Mouse (Mus musculus): Measurements from ENCODE around the gene Gm1673. TPM values are rescaled to one million over a fixed set of nuclear protein-coding genes. Genes with fewer than 3 reads are reported as not detected.

Gm1673 gene
- polyA plus RNA-seq, 1 experiment from 2014 or later = 87.1 TPM

DNA sequence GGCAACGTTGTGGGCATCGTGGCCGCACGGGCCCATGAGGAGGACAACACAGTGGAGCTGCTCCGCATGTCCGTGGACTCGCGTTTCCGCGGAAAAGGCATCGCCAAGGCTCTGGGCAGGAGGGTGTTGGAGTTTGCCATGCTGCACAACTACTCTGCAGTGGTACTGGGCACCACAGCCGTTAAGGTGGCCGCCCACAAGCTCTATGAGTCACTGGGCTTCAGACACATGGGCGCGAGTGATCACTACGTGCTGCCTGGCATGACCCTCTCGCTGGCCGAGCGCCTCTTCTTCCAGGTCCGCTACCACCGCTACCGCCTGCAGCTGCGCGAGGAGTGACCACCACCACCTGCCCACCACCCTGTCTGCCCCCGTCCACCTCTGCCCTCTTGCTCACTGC, 17.6 kb downstream of the Gm1673 start:
- H3K9ac ChIP-seq (ENCODE audit: low read depth, low read length) = no peak overlapping the region
- 93% methylated on average over 25 of the region's 25 CpGs for WGBS (ENCODE audit: insufficient replicate concordance)
- no peak for ATAC-seq (replicated peaks; ENCODE audit: insufficient number of reproducible peaks, low FRiP score, low TSS enrichment)
- H3K4me2 ChIP-seq = no peak overlapping the region
- no peaks in the 10 kb centered on the region for H3K36me3 ChIP-seq (ENCODE audit: control insufficient read depth, insufficient read depth, low read length)
- H3K4me3 ChIP-seq (ENCODE audit: low read depth, low read length) = no peak overlapping the region
- H3K27me3 ChIP-seq (ENCODE audit: control insufficient read depth, insufficient read depth, low read length) = peaks cover 43% of the 10 kb centered on the region
- peaks cover 6% of the 10 kb centered on the region; the same call in 1 of the 2 replicates for H3K4me1 ChIP-seq (ENCODE audit: control insufficient read depth, insufficient read depth, low read length)
- no peak overlapping the region for H3K27ac ChIP-seq (ENCODE audit: low read depth, low read length)
- no peaks in the 10 kb centered on the region for H3K9me3 ChIP-seq (replicated peaks; ENCODE audit: control insufficient read depth, low read length)

DNA sequence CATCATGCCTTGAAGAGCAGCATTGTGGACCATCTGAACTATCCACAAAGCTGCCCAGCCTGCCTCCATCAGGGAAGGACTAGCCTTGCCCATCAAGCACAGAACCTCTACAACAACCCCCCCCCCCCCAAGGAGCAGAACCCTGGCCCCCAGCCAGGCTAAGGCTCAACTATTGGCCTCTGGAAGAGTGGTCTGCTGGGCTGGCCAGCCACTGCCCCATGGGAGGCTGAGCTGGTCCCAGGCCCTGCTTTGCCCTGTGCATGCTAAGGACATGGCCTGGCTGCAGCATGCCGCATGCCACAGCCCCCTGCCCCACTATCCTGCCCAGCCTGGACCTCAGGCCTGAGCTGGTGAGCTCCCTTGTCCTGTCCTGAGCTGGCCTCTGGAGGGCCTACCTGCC, 18.2 kb downstream of the Gm1673 start:
- no peak for ATAC-seq (replicated peaks; ENCODE audit: insufficient number of reproducible peaks, low FRiP score, low TSS enrichment)
- Histone ChIP-seq H3K4me2 (no peak overlapping the region), H3K4me3 (ENCODE audit: low read depth, low read length) (no peak overlapping the region), H3K9me3 (replicated peaks; ENCODE audit: control insufficient read depth, low read length) (no peaks in the 10 kb centered on the region), H3K27me3 (ENCODE audit: control insufficient read depth, insufficient read depth, low read length) (peaks cover 37% of the 10 kb centered on the region), H3K4me1 (ENCODE audit: control insufficient read depth, insufficient read depth, low read length) (peaks cover 6% of the 10 kb centered on the region; the same call in 1 of the 2 replicates), H3K27ac (ENCODE audit: low read depth, low read length) (no peak overlapping the region), H3K9ac (ENCODE audit: low read depth, low read length) (no peak overlapping the region), H3K36me3 (ENCODE audit: control insufficient read depth, insufficient read depth, low read length) (no peaks in the 10 kb centered on the region)
- WGBS (ENCODE audit: insufficient replicate concordance) = 100% methylated on average over 1 of the region's 1 CpGs

DNA sequence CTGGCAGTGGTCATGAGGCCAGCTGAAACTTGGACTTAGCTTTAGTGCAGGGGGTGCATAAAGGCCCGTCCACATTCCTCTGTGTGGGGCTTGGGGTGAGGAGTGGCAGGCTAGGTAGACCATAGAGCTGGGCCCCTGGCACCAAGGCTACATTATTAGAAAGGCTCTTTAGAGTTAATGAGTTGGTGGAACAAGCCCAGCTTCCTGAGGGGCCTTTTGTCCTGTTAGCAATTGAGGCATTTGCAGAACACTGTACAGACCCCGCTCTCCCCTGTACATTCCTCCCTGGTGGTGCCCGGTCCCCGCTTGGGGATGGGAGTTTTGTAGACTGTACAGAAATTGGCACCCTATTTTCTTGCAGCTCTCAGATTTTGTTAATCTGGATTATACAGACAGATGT, 19.4 kb downstream of the Gm1673 start:
- H3K27me3 ChIP-seq (ENCODE audit: control insufficient read depth, insufficient read depth, low read length) = peaks cover 25% of the 10 kb centered on the region
- 0 out of 2 replicates have a peak, but pooled peaks cover 1% of the 10 kb centered on the region for H3K4me1 ChIP-seq (ENCODE audit: control insufficient read depth, insufficient read depth, low read length)
- H3K9ac ChIP-seq (ENCODE audit: low read depth, low read length) = no peak overlapping the region
- no peaks in the 10 kb centered on the region for H3K36me3 ChIP-seq (ENCODE audit: control insufficient read depth, insufficient read depth, low read length)
- no peak for ATAC-seq (replicated peaks; ENCODE audit: insufficient number of reproducible peaks, low FRiP score, low TSS enrichment)
- no peak overlapping the region for H3K4me3 ChIP-seq (ENCODE audit: low read depth, low read length)
- H3K9me3 ChIP-seq (replicated peaks; ENCODE audit: control insufficient read depth, low read length) = no peaks in the 10 kb centered on the region
- no peak overlapping the region for H3K27ac ChIP-seq (ENCODE audit: low read depth, low read length)
- WGBS (ENCODE audit: insufficient replicate concordance) = 88% methylated on average over 4 of the region's 4 CpGs
- no peak overlapping the region for H3K4me2 ChIP-seq

DNA sequence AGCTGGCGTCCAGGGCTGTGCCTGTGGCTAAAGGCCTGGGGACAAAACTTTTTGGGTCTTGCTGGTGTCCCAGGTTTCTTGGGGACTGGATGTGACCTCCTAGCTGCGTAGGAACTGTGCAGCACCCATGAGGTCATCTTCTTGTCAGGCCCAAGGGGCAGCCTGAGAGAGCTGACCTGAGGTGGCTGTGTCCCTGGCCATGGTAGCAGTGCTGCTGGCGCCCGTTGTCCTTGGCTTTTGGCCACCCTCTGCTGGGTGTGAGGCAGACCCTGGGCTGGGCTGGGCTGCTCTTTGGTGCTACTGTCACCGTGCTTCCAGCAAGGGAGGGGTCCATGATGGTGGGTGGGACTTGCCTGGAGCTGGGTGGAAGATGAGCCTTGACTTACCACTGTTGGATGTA, 21.4 kb downstream of the Gm1673 start:
- no peaks in the 10 kb centered on the region for H3K36me3 ChIP-seq (ENCODE audit: control insufficient read depth, insufficient read depth, low read length)
- no peaks in the 10 kb centered on the region for H3K9me3 ChIP-seq (replicated peaks; ENCODE audit: control insufficient read depth, low read length)
- H3K4me2 ChIP-seq = no peak overlapping the region
- H3K9ac ChIP-seq (ENCODE audit: low read depth, low read length) = no peak overlapping the region
- no peak overlapping the region for H3K4me3 ChIP-seq (ENCODE audit: low read depth, low read length)
- 79% methylated on average over 5 of the region's 5 CpGs for WGBS (ENCODE audit: insufficient replicate concordance)
- no peak overlapping the region for H3K27ac ChIP-seq (ENCODE audit: low read depth, low read length)
- peaks cover 5% of the 10 kb centered on the region for H3K27me3 ChIP-seq (ENCODE audit: control insufficient read depth, insufficient read depth, low read length)
- ATAC-seq (replicated peaks; ENCODE audit: insufficient number of reproducible peaks, low FRiP score, low TSS enrichment) = no peak
- H3K4me1 ChIP-seq (ENCODE audit: control insufficient read depth, insufficient read depth, low read length) = no peaks in the 10 kb centered on the region

DNA sequence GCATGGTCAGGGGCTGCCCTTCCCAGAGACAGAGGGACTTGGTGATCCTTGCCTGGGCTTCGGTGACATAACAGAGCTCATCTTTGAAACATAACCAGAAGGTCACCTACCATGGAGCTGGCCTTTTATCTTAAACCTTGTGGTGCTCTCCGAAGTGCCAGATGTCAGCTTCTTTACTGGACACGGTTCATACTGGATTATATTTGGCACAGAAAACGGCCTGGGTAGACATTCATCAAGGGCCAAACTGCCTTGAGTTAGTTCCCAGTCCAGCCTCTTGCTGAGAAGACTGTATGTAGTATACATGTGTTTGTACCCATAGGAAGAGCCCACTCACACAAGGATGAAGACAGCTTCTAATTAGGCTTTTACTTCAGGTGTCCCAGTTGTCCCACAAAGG, 23.6 kb downstream of the Gm1673 start:
- Histone ChIP-seq H3K9ac (ENCODE audit: low read depth, low read length) (no peak overlapping the region), H3K27ac (ENCODE audit: low read depth, low read length) (no peak overlapping the region), H3K27me3 (ENCODE audit: control insufficient read depth, insufficient read depth, low read length) (0 out of 2 replicates have a peak, but pooled peaks cover 2% of the 10 kb centered on the region), H3K4me1 (ENCODE audit: control insufficient read depth, insufficient read depth, low read length) (no peaks in the 10 kb centered on the region), H3K9me3 (replicated peaks; ENCODE audit: control insufficient read depth, low read length) (no peaks in the 10 kb centered on the region), H3K4me2 (no peak overlapping the region), H3K4me3 (ENCODE audit: low read depth, low read length) (no peak overlapping the region), H3K36me3 (ENCODE audit: control insufficient read depth, insufficient read depth, low read length) (no peaks in the 10 kb centered on the region)
- WGBS (ENCODE audit: insufficient replicate concordance) = 79% methylated on average over 4 of the region's 4 CpGs
- ATAC-seq (replicated peaks; ENCODE audit: insufficient number of reproducible peaks, low FRiP score, low TSS enrichment) = no peak

DNA sequence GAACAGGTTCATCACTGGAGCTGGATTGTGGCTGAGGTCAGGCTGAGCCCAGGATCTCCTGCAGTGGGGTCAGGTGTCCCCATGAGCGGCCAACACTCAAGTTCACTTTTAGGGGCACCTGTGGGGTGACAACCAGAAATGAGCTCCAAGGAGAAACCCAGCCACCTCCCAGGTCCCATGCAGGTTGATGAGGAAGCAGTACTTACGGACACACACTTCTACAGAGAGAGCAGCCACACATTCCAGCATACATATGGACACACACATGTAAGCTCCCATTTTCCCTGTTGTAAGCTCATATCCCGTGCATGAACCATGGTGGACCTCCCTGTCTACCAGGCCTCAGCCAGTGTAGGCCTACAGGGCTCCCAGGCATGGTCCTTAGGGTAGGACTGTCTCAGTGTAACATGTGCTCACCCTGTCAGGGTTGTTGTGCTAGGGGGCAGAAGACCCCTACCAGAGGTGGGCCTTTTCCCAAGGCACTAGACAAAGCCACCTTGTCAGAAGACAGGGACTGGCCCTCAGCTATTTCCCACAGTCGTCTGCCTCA, 24.2 kb downstream of the Gm1673 start:
- WGBS (ENCODE audit: insufficient replicate concordance) = 79% methylated on average over 4 of the region's 4 CpGs
- Histone ChIP-seq H3K4me2 (no peak overlapping the region), H3K36me3 (ENCODE audit: control insufficient read depth, insufficient read depth, low read length) (no peaks in the 10 kb centered on the region)

DNA sequence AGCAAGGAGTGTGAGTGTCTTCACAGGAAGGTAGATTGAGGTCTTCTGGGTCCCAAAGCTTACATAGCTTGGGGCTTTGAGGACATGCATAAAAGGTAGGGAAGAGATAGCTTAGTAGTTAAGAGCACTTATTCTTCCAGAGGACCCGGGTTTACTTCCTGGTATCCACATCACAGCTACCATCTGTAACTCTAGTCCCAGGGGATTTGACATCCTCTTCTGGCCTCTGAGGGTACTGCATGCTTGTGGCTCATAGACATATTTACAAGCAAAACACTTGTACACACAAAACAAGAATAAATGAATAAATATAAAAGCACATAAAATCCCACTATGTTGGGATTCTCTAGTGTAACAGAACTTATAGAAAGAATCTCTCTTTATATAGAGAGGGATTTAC, 31.4 kb downstream of the Gm1673 start:
- no peak overlapping the region for H3K9ac ChIP-seq (ENCODE audit: low read depth, low read length)
- 50% methylated on average over 1 of the region's 1 CpGs for WGBS (ENCODE audit: insufficient replicate concordance)
- H3K27me3 ChIP-seq (ENCODE audit: control insufficient read depth, insufficient read depth, low read length) = 0 out of 2 replicates have a peak, but pooled peaks cover 2% of the 10 kb centered on the region
- H3K4me2 ChIP-seq = no peak overlapping the region
- no peaks in the 10 kb centered on the region for H3K36me3 ChIP-seq (ENCODE audit: control insufficient read depth, insufficient read depth, low read length)
- no peaks in the 10 kb centered on the region for H3K9me3 ChIP-seq (replicated peaks; ENCODE audit: control insufficient read depth, low read length)
- no peak overlapping the region for H3K4me3 ChIP-seq (ENCODE audit: low read depth, low read length)
- H3K27ac ChIP-seq (ENCODE audit: low read depth, low read length) = no peak overlapping the region
- no peaks in the 10 kb centered on the region for H3K4me1 ChIP-seq (ENCODE audit: control insufficient read depth, insufficient read depth, low read length)
- no peak for ATAC-seq (replicated peaks; ENCODE audit: insufficient number of reproducible peaks, low FRiP score, low TSS enrichment)

More for the DNA sequence above, 24.2 kb downstream of the Gm1673 start:
- H3K9me3 ChIP-seq (replicated peaks; ENCODE audit: control insufficient read depth, low read length) = no peaks in the 10 kb centered on the region
- no peak overlapping the region for H3K9ac ChIP-seq (ENCODE audit: low read depth, low read length)
- no peak overlapping the region for H3K4me3 ChIP-seq (ENCODE audit: low read depth, low read length)
- H3K27ac ChIP-seq (ENCODE audit: low read depth, low read length) = no peak overlapping the region
- H3K4me1 ChIP-seq (ENCODE audit: control insufficient read depth, insufficient read depth, low read length) = no peaks in the 10 kb centered on the region
- H3K27me3 ChIP-seq (ENCODE audit: control insufficient read depth, insufficient read depth, low read length) = 0 out of 2 replicates have a peak, but pooled peaks cover 2% of the 10 kb centered on the region
- no peak for ATAC-seq (replicated peaks; ENCODE audit: insufficient number of reproducible peaks, low FRiP score, low TSS enrichment)

DNA sequence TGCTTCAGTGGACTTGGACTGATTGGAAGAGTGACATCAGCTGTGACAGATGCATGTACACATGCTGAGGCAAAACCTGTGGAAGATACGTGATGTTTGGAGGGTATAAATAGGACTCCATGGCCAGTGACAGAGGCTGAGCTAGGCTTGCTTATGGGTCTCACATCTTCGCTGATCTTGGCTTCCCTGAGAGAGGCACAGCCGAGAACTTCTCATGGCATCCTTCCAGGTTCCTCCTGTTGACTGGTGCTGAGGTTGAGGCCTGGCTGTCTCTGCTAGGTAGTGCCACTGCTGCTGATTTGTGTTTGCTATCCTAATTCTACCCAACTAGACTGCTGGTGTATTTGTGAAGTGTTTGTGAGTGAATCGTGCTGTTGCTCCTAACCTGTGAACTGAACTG, 35.7 kb downstream of the Gm1673 start:
- Histone ChIP-seq H3K4me1 (ENCODE audit: control insufficient read depth, insufficient read depth, low read length) (no peaks in the 10 kb centered on the region), H3K36me3 (ENCODE audit: control insufficient read depth, insufficient read depth, low read length) (no peaks in the 10 kb centered on the region), H3K27me3 (ENCODE audit: control insufficient read depth, insufficient read depth, low read length) (no peaks in the 10 kb centered on the region), H3K9ac (ENCODE audit: low read depth, low read length) (no peak overlapping the region), H3K4me3 (ENCODE audit: low read depth, low read length) (no peak overlapping the region), H3K27ac (ENCODE audit: low read depth, low read length) (no peak overlapping the region), H3K4me2 (no peak overlapping the region), H3K9me3 (replicated peaks; ENCODE audit: control insufficient read depth, low read length) (no peaks in the 10 kb centered on the region)
- WGBS (ENCODE audit: insufficient replicate concordance) = 73% methylated on average over 4 of the region's 4 CpGs
- ATAC-seq (replicated peaks; ENCODE audit: insufficient number of reproducible peaks, low FRiP score, low TSS enrichment) = no peak

DNA sequence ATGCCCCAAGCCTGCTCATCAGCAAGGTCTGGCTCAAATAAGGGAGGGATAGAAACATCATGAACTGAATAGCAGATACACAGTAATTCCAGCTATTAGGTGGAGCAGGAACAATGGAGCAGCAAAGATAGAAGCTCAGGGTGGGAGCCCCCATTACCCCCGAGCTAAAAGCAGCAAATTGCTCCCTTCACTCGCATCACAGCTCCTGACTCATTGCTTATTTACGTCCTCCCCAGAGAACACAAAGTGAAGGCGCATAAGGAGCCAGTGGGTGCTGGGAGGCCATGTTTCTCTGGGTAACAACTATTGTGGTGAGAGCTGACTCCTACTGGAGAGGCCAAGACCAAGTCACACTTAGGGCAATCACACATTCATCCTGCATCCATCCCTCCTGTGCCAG, 46.9 kb downstream of the Gm1673 start:
- WGBS (ENCODE audit: insufficient replicate concordance) = 64% methylated on average over 4 of the region's 4 CpGs
- no peak overlapping the region for H3K4me2 ChIP-seq
- no peak overlapping the region for H3K9ac ChIP-seq (ENCODE audit: low read depth, low read length)
- H3K4me1 ChIP-seq (ENCODE audit: control insufficient read depth, insufficient read depth, low read length) = no peaks in the 10 kb centered on the region
- H3K9me3 ChIP-seq (replicated peaks; ENCODE audit: control insufficient read depth, low read length) = no peaks in the 10 kb centered on the region
- ATAC-seq (replicated peaks; ENCODE audit: insufficient number of reproducible peaks, low FRiP score, low TSS enrichment) = no peak
- no peak overlapping the region for H3K4me3 ChIP-seq (ENCODE audit: low read depth, low read length)
- no peaks in the 10 kb centered on the region for H3K36me3 ChIP-seq (ENCODE audit: control insufficient read depth, insufficient read depth, low read length)
- H3K27me3 ChIP-seq (ENCODE audit: control insufficient read depth, insufficient read depth, low read length) = no peaks in the 10 kb centered on the region
- no peak overlapping the region for H3K27ac ChIP-seq (ENCODE audit: low read depth, low read length)

All from heart, embryonic 11.5 days (tissue).